Mouse (Mus musculus) megakaryocyte progenitor cell, adult 5-6 weeks (primary cell): ENCODE data around the gene Cela2a. TPM values are rescaled to one million over a fixed set of nuclear protein-coding genes. Genes with fewer than 3 reads are reported as not detected.

Experiments
- ATAC-seq: replicated peaks from 2 replicates; pipeline ENCODE4 v1.8.0; 2016; ENCODE audit warnings: mild to moderate bottlenecking, moderate TSS enrichment, inconsistent platforms; ENCODE audit not compliant: poor library complexity
- total RNA-seq, 2 experiments: library from RNA; stranded (forward) in 1 of 2; stranded (reverse) in 1 of 2; fragments of 157-497, 149-512 nt in 1 of 2; fragments of 200-1000 nt in 1 of 2; gene quantifications; 2 replicates each; pipeline versions ENCODE4 v1.2.3 to v1.2.4; 2015 to 2017

Cela2a gene
- total RNA-seq, 2 experiments from 2014 or later: not detected

- no peak for ATAC-seq
Measured at GRCm38 (mm10) chr4:141769501-141770160, 56.3 kb downstream of the Cela2a start.

DNA sequence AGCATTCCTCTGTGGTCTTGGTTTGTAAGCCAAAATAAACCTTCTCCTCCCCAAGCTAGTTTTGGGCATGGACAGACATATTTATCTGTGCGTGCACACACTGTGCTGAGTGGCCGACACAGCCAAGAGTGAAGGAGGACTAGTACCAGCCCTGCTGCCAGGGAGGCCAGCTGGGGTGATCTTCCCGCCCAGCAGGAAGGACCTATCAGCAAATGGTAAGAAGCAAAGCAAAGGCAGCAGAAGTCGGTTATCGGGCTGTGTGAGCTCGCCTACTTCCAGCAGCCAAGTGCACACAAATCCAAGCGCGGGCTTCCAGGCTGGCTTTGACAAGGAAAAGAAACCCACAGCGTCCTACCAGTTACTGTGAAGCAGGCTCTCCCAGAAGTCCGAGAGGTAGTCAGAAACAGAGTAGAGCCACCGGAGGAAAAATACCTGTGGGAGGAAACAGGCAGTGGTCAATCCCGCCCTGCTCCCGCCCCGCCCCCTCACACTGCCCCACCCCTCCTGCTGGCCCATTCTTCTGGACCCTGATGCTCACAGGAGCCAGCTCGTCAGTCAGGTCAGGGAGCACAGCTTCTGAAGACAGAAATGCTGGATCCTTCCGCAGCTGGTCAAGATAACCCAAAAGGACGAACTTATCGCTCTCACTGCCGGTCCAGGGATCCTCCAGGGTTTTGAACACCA, 58.5 kb downstream of the Cela2a start:
- peak; percentile 86 for ATAC-seq

DNA sequence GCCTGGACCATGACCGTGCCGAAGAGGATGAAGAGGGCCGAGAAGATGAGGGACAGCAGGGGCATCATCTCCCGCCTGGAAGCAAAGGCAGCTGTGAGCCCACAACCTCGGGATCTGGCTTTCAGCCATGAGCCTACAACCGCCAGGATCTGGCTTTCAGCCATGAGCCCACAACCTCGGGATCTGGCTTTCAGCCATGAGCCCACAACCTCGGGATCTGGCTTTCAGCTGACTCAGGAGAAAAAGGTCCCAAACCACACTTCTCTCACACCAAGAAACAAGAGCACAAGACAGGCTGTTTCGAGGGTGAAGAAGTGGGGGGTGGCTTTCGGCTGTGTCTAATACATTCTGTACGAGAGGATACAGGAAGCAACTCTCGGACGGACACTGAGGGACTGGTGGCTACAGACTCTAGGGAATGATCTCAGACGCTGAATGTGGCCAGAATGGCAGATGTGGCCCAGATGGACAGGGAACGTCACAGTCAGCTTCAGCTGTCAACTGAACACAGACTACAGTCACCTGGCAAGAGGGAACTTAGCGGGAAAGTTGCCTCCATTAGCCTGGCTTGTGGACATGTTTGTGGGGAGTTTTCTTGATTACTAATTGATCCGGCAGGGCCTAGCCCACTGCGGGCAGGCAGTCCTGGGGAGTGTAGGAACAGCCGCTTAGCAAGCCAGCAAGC, 59.1 kb downstream of the Cela2a start:
- no peak; the same call in none of the 2 replicates for ATAC-seq

DNA sequence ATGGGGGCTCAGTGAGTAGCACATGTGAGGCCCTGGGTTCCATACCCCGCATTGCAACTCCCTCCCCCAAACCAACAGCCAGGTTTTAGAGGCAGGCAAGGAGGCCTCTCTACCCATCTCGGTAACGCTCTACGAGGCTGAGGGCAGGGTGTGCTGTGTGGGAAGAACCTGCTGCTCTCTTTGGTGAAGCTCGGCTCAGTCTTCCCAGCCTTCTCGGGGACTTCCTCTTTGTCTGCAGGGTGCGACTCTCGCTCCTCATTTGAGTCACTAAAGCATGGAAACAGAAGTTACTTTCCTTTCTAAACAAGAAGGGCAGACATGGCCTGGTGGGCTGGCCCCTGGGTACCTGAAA, 59.7 kb downstream of the Cela2a start:
- peak; percentile 47 for ATAC-seq

GRCm38 (mm10) chr4:141765008-141765407, 61.0 kb downstream of the Cela2a start:
- no peak for ATAC-seq

Other genes with a start within 250 kb of the Cela2a start
- gene Fblim1, start 220.1 kb downstream of the Cela2a start, total RNA-seq (2015): not detected in 2 replicates
- gene Fblim1, start 220.1 kb downstream of the Cela2a start, total RNA-seq (2017): 0.07 TPM in 1 of 2 replicates, not detected in the other
- gene Tmem82, start 207.5 kb downstream of the Cela2a start, total RNA-seq (2015): 0.10 and 0.76 TPM in 2 replicates
- gene Tmem82, start 207.5 kb downstream of the Cela2a start, total RNA-seq (2017): 0.46 and 1.6 TPM in 2 replicates
- gene Slc25a34, start 202.3 kb downstream of the Cela2a start, total RNA-seq (2015): not detected in 2 replicates
- not detected in 2 replicates for gene Slc25a34, start 202.3 kb downstream of the Cela2a start, total RNA-seq (2017)
- gene Plekhm2, start 161.3 kb downstream of the Cela2a start, total RNA-seq (2015): 7.2 and 12.8 TPM in 2 replicates
- 9.8 and 11.0 TPM in 2 replicates for gene Plekhm2, start 161.3 kb downstream of the Cela2a start, total RNA-seq (2017)
- 20.0 and 22.7 TPM in 2 replicates for gene Rsc1a1, start 140.6 kb downstream of the Cela2a start, total RNA-seq (2015)
- 6.6 and 7.6 TPM in 2 replicates for gene Rsc1a1, start 140.6 kb downstream of the Cela2a start, total RNA-seq (2017)
- gene Ddi2, start 102.7 kb downstream of the Cela2a start, total RNA-seq (2015): 15.0 and 18.7 TPM in 2 replicates
- gene Ddi2, start 102.7 kb downstream of the Cela2a start, total RNA-seq (2017): 23.7 and 29.4 TPM in 2 replicates
- not detected in 2 replicates for gene Agmat, start 79.5 kb downstream of the Cela2a start, total RNA-seq (2015)
- gene Agmat, start 79.5 kb downstream of the Cela2a start, total RNA-seq (2017): not detected in 2 replicates
- 4.8 and 6.5 TPM in 2 replicates for gene Dnajc16, start 35.2 kb downstream of the Cela2a start, total RNA-seq (2015)
- gene Dnajc16, start 35.2 kb downstream of the Cela2a start, total RNA-seq (2017): 5.9 and 6.4 TPM in 2 replicates
- gene Casp9, start 32.5 kb downstream of the Cela2a start, total RNA-seq (2015): 5.8 and 6.4 TPM in 2 replicates
- gene Casp9, start 32.5 kb downstream of the Cela2a start, total RNA-seq (2017): 8.1 and 9.3 TPM in 2 replicates
- not detected in 2 replicates for gene Ctrc, start 20.2 kb upstream of the Cela2a start, total RNA-seq (2015)
- not detected in 2 replicates for gene Ctrc, start 20.2 kb upstream of the Cela2a start, total RNA-seq (2017)
- 42.2 and 49.9 TPM in 2 replicates for gene Efhd2, start 48.8 kb upstream of the Cela2a start, total RNA-seq (2015)
- 53.6 and 58.1 TPM in 2 replicates for gene Efhd2, start 48.8 kb upstream of the Cela2a start, total RNA-seq (2017)
- gene Fhad1, start 188.9 kb upstream of the Cela2a start, total RNA-seq (2015): 0.20 TPM in 1 of 2 replicates, not detected in the other
- 1.2 TPM in 1 of 2 replicates, not detected in the other for gene Fhad1, start 188.9 kb upstream of the Cela2a start, total RNA-seq (2017)